Mouse (Mus musculus) skeletal muscle tissue, adult 2 months (tissue): ENCODE measurements around the gene Fkbp2.

ENCODE experiments used
- DNase-seq: peaks from one replicate; pipeline ENCODE4 v3.0.0-alpha.2; 2012; ENCODE audit warnings: low read depth, low spot score

Gene Fkbp2

DNA sequence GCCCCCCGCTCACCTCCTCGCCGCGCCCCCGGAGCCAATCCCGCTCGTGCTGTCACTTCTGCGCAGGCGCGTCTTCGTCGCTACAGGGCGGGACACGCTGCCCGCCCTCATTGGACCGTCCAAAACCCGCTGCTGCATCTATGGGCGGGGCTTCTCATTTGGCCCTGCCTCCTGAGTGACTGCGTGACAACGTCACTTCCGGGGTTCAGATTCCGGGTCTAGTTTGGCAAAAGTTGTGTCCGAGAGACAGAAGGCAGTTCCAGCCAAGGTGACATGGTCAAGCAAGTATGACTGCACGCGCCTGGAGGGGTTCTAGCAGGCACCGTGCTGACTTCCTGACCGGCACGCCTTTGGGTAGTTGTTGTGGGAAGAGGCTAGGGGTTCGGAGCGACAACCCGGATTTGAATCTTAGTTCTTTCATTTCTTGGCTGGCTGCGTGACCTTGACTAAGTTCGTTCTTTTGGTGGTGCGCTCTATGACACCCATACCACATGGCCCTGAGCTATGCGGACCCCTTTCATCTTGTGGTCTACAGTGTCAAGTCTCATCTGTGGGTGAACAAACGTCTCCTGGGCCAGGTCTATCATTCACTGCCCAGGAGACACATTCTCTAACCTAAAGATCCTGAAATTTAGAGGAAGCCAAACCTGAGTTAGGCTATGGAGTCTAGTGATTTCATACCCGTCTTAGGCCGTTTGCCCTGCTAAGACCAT lies at the start of gene Fkbp2:
Gene Fkbp2, minus strand, starts transcription at position 121 of the 713 bp plus-strand sequence.
- peak; percentile 99 for DNase-seq

DNA sequence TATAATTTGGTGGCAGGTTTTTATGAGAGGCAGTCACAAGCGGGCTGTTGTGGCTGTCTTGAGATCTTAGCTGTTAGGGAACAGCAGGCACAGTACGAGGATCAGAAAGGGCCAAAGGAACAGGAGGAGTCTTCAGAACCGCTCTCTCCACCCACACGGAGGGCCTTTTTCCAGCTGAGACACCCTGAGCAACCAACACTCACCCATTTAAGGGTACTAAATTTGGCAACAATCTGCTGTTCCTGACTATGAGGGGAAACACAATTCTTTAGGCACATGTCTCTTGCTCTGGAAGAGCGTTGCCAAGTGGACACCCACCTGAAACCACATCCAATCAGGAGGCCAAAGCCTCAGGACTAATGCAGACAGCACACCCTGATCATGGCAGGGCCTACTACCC lies 49.2 kb upstream of the Fkbp2 start:
- DNase-seq, result no peak

DNA sequence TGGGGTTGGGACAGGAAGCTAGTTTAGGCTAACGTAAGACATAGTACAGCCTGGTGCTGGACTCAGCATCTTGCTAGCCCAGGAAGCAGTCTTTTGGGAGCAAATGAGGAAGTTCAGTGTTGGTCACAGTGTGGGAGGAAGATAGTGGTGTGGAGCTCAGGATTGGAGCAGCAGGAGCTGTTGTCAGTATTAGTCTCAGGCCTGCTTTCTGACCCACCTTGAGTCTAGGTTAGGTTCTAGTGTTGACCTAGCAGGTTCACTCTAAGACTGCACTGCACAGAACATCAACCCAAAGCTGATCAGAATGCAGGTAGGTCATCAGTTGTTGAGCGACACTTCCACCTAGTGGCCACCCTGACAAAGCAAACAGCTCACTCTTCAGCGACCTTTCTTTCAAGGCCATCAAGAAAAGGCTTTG lies 39.9 kb upstream of the Fkbp2 start:
- no peak for DNase-seq

DNA sequence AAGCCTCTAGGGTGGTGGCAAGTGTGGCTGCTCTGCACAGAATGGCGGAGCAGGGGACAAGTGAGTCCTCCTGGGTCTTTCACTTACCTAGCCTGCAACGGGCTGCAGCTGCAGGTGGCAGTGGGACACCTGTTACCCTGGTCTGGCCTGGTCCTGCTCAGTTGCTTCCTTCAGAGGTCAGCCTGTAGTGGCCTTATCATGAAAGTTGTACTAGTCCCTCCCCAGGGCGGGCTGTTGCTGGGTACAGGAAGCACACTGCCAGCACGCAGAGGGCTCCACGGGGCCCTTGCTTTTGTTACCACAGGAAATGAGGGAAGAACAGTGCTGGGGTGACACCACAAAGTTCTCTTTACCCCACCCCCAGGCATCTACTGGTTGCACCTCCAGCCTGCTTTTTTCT lies 38.9 kb upstream of the Fkbp2 start, which contains the start of gene Fermt3:
Gene Fermt3, minus strand, starts transcription at position 279 of the 400 bp plus-strand sequence.
- DNase-seq, result peak; percentile 47

DNA sequence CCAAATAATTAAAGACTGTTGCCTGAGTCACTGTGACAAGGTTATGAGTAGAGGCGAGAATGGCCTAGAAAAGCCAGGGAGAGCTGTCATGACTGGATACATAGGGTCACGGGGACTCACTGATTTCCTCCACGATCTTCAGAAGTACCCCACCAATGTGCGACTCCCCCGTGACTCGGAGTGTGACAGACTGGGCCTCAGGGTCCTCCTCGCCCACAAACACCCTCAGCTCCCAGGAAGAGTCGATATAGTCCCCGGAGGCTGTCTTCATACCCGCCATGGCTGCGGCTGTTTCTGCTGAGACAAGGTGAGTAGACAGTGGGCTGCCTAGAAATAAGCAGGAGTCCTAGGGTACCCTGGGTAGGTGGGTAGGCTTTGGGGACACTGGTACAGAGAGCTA lies 38.2 kb upstream of the Fkbp2 start:
- no peak for DNase-seq

DNA sequence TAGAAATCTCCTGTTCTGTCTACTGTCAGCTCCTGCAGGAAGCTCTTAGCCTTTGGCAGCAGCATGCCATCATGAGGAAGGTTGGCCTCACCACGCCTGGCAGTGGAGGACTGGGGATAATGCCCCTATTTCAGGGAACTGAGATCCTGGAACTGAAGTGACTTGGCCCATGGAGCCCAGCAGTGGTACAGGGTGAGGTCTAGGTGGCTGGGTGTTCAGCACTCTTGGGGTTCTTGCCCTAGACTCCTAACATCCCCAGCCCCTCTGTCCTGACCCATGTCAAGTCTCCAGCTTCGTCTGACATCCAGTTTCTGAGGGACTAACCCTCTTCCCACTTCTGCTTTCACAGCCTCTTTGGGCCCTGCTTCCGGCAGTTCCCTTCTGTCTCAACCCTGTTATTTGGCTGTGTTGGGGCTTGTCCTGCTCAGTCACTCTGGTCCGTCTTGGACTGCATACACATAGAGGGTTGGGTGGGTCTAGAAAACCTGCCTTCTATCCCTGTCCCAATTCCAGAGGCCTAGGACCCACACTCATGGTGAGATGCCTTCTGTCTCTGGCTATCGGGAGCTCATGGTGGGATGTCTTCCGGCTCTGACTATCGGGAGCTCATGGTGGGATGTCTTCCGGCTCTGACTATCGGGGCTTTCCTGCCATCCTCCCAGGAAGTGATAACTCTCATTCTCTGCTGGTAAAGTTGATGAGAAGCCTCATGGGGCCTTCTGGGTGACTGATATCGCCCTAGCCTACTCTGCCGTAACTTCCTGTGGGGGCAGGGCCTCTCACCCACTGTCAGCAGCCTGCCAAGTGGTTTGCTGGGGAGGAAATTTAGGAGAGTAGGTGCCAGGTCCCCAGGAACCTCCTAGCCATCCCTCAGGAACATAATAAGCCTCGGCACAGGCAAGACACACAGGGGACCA lies 37.5 kb upstream of the Fkbp2 start:
- no peak for DNase-seq

DNA sequence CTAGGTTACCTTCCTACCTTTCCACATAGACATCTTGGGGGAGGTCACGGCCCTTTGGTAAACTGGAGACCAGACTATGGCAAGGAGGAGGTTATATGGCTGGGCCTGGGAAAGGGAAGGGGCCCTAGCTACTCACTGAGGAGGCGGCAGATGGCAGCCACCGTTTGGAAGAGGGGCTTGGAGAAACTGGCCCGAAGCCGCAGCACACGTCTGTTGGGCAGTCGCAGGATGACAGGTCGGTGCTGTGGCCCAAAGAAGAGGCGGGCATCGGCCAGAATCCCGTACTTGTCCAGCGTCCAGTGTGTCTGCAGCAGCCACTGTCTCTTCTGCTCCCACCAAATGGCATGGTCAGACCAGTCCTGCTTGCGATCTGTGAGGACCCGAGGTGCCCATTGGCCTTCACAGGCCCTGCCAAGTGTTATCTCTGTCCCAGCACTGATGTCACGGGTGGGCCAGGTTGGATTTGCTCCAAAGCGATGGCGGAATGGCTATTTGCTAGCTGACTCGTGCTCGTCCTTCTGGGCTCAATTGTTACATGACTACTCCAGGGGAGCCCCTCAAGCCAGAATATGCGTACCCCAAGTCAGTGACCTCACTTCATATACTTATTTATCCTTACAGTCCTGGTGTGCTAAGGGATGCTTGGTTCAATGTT lies 34.3 kb upstream of the Fkbp2 start:
- no peak for DNase-seq

DNA sequence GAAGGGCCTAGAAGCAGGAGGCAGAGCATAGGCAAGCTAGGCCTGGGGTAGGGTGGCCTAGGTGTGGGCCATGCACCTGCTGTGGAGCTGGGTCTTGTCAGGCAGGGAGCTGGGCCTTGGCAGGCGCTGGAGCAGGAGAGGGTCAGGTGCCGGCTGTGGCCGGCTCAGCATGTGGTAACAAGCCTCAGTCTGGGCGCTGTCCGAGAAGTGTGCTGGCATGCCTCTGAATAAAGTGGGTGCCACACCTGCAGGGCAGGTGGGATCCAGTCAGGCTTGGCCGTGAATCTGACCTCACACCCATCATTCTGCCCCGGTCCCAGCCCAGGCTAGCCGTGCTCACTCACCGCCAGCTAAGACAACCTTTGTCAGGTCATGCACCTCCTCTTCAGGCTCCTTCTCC lies 33.7 kb upstream of the Fkbp2 start:
- DNase-seq, result no peak

DNA sequence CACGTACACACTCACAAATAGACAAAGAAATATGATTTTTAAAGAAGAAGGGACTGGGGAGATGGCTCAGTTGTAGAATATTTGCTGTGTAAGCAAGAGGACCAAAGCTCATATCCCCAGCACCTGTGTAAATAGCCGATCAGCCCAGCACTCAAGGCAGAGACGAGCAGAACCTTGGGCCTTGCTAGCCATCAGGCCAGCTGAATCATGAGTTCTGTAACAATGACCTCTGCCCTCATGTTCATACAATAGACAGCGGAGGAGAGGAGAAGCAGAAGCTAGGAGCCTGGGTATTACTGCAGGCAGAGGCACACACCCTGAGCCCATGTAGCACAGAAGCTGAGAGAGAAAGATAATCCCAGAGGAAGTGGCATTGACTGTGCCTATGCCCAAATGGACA lies 32.1 kb upstream of the Fkbp2 start:
- no peak for DNase-seq

DNA sequence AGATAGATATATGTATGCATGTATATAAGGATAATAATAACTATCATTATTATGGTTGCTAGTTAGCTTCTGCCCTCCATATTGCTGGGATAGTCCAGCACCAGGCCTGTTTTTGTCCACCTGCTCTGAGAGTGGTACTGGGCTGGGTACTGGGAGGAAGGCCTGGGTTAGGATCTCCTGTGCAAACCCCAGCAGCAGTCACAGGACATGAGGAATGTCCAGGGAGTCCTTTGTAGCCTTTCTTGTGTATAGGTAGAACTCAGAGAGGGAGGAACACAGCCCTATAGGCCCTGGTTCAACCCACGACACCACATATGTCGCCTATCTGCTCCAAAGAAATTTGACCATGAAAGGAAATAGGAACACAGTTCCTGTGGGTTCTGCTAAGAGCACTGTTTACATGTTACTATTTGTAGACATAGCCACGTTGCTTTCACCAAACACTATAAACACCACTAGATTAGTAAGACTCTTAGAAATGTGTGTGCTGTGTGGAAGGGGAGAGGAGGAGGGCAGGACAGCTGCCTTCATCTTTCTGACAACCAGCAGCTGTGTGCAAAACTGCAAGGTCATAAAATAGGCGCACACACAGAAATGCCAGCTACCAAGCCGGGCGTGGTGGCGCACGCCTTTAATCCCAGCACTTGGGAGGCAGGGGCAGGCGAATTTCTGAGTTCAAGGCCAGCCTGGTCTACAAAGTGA lies 26.7 kb upstream of the Fkbp2 start:
- no peak for DNase-seq

DNA sequence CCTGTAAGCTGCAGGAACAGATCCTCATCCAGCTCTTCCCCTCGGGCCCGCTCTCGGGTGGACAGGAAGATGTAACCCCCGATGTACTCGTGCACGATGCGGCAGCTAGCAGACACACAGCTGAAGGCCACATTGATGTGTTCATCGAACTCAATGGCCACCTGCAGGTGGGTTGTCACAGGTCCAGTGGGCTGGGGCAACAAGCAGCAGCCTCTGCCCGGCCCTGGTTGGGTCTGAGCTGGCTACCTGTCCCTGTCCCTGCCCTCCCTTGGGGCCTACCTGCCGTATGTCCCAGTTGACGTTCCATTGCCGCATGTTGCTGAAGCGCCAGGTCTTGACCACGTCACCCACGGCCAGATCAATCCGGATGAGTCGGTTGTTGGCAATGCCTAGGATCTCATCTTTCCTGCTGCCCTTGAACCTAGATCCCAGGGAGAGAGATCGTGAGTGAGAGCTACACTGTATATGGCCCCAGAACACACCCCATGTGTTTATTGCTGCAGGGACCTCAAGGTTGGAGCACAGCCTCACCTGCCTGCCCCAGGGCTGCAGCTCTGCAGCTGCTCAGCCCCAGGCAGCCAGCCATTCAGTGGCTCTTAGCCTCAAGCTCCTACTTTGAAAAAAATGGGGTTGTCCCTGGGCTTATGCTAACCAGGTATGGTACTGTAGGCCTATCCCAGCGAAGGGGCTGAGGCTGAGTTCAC lies 19.2 kb upstream of the Fkbp2 start:
- no peak for DNase-seq

DNA sequence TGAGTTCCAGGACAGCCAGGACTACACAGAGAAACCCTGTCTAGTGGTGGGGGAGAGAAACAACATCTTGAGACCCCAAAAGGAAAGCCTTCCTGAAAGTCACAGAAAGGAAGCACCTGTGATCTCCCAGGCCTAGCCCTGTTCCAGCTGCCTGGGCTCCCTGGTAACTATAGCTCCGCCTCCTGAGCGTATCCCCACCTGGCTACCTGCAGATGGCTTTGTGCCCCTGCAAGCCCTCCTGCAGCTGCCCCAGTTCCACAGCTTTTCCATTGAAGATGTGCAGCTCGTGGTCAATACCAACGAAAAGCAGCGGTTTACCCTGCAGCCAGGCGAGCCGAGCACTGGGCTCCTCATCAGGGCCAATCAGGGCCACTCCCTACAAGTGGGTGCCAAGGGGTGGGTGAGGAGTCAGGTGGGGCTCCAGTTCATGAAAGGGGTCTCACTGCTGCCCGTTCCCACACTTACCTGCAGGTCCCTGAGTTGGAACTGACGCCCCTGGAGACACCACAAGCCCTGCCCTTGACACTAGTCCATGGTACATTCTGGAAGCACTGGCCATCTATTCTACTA lies 17.5 kb upstream of the Fkbp2 start:
- DNase-seq, result no peak

DNA sequence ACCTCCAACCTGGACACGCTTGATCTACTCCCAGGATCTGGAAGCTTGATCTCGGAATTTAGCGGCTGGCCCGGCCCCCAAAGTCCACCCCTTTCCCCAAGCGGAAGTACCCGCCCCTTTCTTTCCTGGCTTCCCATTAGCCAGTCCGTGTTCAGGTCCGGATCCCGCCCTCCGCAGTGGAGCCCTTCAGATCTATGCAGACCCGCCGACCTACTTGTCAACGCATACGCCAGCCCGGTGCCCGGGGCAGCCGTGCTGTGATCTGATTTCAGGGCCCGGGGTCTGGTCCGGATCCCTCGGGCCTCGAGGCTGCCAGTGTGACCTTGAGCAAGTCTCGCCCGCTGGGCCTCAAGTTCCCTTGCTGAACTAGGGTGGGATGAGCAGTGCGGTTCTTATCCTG lies 15.7 kb upstream of the Fkbp2 start, which contains the start of the genes Nudt22 and Trpt1:
Gene Nudt22, minus strand, starts transcription at position 112 of the 400 bp plus-strand sequence.
Gene Trpt1, plus strand, starts transcription at position 126 of the 400 bp plus-strand sequence.
- DNase-seq, result peak; percentile 83

DNA sequence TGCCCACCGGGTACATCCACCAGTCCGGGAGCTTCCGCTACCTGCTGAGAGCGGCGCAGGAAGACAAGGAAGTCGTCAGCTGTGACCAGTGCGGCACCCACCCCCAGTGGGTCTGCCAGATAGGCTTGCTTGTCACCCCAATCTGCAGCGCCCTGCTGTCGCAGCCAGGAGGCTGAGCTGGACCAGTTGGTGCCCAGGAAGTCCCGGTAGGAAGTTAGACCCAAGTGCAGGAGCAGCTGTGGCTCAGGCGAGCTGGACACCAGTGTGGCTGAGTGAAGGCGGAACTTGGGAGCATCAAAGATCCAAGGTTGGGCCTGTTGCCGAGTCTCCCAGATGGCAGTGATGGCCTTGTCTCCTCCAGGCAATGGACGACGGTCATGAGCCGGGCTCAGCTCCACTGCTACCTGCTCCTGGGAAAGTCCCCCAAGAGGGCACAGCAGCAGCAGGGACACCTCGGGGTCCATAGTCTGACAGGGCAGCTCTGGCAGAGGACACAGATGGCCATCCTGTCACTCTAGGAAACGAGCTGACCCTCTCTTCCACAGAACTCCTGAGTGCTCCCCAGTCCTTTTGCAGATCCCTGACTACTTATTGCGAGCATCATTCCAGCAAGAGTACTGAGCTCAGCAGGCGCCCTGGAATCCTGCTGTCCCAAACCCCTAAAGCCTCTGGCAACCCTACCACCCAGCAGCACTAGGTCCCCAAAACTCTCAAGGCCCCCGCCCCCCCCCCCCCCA lies 15.1 kb upstream of the Fkbp2 start:
- no peak for DNase-seq

DNA sequence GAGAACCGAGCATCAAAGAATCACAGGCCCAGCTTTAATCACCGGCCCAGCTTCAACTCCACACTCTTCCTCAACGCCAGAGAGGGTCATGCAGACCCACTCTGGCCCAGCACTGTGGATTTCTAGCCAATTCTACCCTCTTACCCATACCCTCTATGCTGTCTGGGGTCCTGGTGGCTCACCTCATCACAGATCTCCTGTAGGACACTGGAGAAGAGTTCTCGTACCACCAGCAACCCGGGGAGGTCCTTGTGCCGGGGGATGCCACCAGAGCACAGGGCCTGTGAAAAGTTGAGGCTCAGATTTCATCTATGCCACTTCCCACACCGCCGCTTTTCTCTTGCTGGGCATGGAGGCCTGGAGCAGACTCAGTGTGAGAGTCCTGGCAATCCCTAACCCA lies 14.2 kb upstream of the Fkbp2 start:
- DNase-seq, result no peak

DNA sequence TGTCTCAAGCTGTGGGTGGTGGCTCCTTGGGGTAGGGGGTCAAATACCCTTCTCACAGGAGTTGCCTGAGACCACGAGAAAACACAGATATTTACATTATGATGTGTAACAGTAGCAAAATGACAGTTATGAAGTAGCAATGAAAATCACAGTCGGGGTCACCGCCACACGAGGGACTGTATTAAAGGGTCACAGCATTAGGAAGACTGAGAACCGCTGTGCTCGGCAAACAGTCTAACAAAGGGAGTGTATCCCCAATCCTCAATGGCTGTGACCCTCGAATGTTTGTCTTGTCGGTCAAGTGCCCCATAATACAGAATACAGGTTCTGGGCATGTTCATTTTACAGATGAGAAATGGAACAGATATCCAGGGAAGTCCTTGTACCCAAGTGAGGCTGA lies 13.7 kb upstream of the Fkbp2 start:
- DNase-seq, result no peak

DNA sequence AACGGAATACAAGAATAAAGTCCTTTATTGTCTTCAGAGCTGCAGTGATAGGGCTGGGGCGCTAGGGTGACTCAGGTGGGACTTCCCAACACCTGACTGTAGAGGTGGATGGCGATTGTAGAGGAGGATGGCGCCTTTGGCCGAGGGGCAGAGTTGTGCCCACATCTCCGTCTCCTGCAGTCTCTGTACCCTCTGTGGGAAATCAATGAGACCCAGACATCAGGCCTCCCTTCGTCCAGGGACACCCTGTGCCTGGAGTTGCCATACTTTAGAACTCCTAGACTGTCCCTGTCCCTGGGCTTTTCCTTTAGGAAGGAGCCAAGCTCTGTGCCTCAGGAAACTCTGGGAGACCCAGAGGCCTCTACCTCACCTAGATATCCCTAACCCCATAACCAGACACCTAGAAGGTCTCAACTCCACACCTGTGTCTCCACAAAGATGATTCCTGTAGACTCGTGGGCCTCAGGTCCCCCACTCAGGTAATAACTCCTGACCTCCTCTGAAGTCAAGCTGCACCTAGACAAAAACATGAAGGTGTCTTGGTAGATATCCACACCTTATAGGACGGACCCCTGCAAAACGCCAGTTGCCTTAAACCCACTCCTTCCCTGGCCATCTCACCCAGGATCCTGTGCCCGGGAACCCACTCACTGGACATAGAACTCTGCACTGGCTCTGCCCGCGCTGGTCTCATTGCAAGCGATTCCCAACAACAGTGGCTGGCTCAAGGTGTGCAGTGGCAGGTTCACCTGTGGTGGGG lies 12.9 kb upstream of the Fkbp2 start:
- DNase-seq, result no peak

DNA sequence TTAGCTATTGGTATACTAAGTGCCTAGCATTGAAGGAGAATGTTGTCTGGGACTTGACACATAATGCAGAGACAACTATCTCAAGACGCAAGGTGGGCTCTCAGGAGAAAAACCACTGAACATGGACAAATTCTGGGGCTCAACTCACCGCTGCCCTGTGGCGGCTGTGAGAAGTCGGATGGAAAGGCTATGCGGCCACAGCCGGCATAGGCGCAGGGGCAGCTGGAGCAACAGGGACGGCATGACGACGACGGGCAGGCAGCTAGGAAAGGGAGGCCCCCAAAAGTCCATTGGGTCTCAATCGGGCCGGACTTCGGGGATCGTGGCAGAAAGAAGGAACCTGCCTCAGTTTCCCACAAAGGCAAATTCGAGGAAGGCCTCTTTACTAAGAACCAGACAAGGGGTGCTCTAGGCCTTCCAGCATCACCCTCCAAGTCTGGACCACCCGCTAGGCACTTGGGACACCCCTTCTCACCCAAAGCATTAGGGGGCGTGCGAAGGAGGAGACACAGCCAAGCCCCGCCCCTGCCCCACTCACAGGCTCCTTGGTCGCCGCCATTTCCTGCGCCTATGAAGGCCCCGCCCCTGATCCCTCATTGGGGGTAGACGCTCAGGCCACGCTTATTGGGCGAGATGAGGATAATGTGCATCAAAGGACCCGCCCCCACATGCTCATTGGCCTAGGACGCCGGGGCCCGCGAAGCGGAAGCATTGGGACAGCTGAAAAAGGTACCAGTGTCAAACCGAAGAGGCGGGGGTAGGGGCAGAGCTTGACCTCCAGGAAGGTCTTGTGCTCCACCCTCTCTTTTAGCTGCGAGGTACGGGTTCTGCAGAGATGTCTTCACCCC lies 11.9 kb upstream of the Fkbp2 start, which contains the start of gene Dnajc4:
Gene Dnajc4, minus strand, starts transcription at position 562 of the 848 bp plus-strand sequence.
- peak; percentile 94 for DNase-seq
